Mouse (Mus musculus): Measurements from ENCODE around the gene Zfp385a. TPM values are rescaled to one million over a fixed set of nuclear protein-coding genes. Genes with fewer than 3 reads are reported as not detected.

Gene Zfp385a
- polyA plus RNA-seq, 1 experiment from 2014 or later, result 11.2 TPM

DNA sequence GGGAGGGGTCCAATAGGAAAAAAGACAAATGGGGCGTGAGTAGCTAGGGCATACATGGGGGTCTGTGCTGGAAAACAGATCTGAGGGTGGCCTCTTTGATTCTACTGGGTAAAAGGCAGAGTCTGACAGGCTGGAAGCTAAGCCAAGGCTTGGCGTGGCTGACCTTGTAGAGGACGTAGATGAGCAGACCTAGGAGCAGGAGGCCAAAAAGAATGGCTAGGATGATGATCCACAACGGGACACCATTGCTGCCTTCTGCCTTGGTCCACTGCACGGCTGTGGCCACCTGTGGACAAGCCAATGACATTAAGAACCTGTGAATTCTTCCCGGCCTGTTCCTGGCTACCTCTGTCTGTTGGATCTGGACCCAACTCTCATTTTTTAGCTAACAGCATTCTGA lies 5.9 kb upstream of the Zfp385a start:
- peaks cover 4% of the 10 kb centered on the region; the same call in 1 of the 2 replicates for H3K4me1 ChIP-seq (replicated peaks)
- no peak overlapping the region for H3K27ac ChIP-seq
- H3K4me2 ChIP-seq, result no peak overlapping the region
- no peaks in the 10 kb centered on the region for H3K9me3 ChIP-seq
- peaks cover 13% of the 10 kb centered on the region for H3K27me3 ChIP-seq
- no peak overlapping the region for H3K9ac ChIP-seq (replicated peaks)
- no peak for ATAC-seq (ENCODE audit: insufficient number of reproducible peaks, insufficient read depth, low FRiP score, low TSS enrichment, low read depth)
- peaks cover 73% of the 10 kb centered on the region for H3K36me3 ChIP-seq
- 84% methylated on average over 6 of the region's 6 CpGs for WGBS
- H3K4me3 ChIP-seq (replicated peaks), result no peak overlapping the region

DNA sequence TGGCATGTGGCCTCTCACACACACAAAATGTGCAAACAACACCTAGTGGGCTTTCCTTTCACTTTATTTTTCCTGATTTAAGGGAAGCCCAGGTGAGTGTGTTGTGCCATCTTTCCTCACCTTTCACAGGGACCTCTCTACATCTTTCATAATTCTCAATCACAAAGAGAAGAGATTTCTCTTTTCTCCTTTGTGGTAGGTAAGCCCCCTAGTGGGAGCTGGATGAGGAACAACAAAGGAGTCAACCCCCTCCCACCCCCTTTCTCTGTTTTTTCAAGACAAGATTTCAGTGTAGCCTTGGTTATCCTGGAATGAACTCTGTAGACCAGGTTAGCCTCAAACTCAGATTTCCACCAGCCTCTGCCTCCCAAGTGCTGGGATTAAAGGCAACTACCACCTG lies 3.7 kb upstream of the Zfp385a start:
- Histone ChIP-seq H3K4me1 (replicated peaks) (peaks cover 23% of the 10 kb centered on the region), H3K27me3 (peaks cover 34% of the 10 kb centered on the region), H3K9me3 (no peaks in the 10 kb centered on the region), H3K27ac (peak overlapping the region; percentile 23; the same call in 1 of the 2 replicates), H3K9ac (replicated peaks) (no peak overlapping the region), H3K4me2 (no peak overlapping the region), H3K36me3 (peaks cover 51% of the 10 kb centered on the region), H3K4me3 (replicated peaks) (no peak overlapping the region)
- no peak for ATAC-seq (ENCODE audit: insufficient number of reproducible peaks, insufficient read depth, low FRiP score, low TSS enrichment, low read depth)

GRCm38 (mm10) chr15:103343008-103343407 lies 3.1 kb upstream of the Zfp385a start:
- no peak overlapping the region for H3K27ac ChIP-seq
- H3K9ac ChIP-seq (replicated peaks), result no peak overlapping the region
- H3K4me3 ChIP-seq (replicated peaks), result no peak overlapping the region
- no peak for ATAC-seq (ENCODE audit: insufficient number of reproducible peaks, insufficient read depth, low FRiP score, low TSS enrichment, low read depth)
- 70% methylated on average over 3 of the region's 3 CpGs for whole genome bisulfite sequencing
- H3K27me3 ChIP-seq, result peaks cover 40% of the 10 kb centered on the region
- no peaks in the 10 kb centered on the region for H3K9me3 ChIP-seq
- peaks cover 26% of the 10 kb centered on the region for H3K4me1 ChIP-seq (replicated peaks)
- H3K4me2 ChIP-seq, result no peak overlapping the region
- peaks cover 45% of the 10 kb centered on the region for H3K36me3 ChIP-seq

DNA sequence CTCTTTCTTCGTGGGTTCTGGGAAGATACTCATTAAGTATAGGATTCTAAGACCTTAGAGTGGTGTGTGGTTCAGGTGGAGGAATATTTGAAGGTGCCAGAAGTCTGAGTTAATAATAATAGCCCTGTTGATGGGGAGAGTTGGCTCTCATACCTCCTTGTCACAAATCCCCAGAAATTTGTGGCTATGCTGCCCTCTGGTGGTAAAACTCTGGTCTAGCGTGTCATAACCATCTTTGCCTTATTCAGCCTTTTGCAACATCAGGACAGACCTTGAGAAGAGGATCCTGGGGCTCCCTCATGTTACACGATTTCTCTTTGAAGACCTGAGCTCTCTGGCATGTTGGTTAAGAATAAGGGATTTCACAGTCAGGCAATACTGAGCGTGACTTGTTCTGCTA lies 2.5 kb upstream of the Zfp385a start:
- 15% methylated on average over 4 of the region's 4 CpGs for WGBS
- Histone ChIP-seq H3K4me3 (replicated peaks) (no peak overlapping the region), H3K9ac (replicated peaks) (no peak overlapping the region), H3K4me1 (replicated peaks) (peaks cover 30% of the 10 kb centered on the region), H3K27ac (no peak overlapping the region), H3K36me3 (peaks cover 39% of the 10 kb centered on the region), H3K4me2 (no peak overlapping the region), H3K9me3 (no peaks in the 10 kb centered on the region), H3K27me3 (peaks cover 44% of the 10 kb centered on the region)
- ATAC-seq (ENCODE audit: insufficient number of reproducible peaks, insufficient read depth, low FRiP score, low TSS enrichment, low read depth), result no peak; the same call in 1 of the 2 replicates

DNA sequence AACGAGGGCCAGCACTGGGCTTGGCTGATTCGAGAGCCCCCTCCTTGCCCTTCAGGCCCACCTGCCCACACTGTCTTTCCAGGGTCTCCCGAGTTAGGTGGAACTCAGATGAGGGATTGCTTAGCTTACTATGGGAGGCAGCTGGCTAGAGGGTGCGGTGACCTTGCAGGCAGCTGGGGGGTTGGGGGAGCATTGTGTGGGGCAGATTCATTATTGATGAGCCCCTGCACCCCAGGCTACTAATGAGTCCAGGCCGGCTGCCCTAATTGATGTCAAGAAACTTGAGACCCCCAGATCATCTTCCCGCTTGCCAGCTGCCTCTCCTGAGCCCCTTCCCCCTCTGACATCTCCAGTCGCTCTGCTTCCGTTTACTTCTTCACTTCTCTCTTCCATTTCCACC lies 1.7 kb upstream of the Zfp385a start:
- Histone ChIP-seq H3K9ac (replicated peaks) (no peak overlapping the region), H3K4me2 (no peak overlapping the region), H3K36me3 (peaks cover 31% of the 10 kb centered on the region), H3K27me3 (peaks cover 49% of the 10 kb centered on the region), H3K4me1 (replicated peaks) (peaks cover 36% of the 10 kb centered on the region), H3K4me3 (replicated peaks) (no peak overlapping the region), H3K9me3 (no peaks in the 10 kb centered on the region), H3K27ac (no peak overlapping the region)
- 31% methylated on average over 8 of the region's 8 CpGs for WGBS
- ATAC-seq (ENCODE audit: insufficient number of reproducible peaks, insufficient read depth, low FRiP score, low TSS enrichment, low read depth), result no peak

- H3K4me3 ChIP-seq (replicated peaks), result no peak overlapping the region
- peaks cover 51% of the 10 kb centered on the region for H3K27me3 ChIP-seq
These were observed 893 bp upstream of the Zfp385a start for GRCm38 (mm10) chr15:103340786-103341185.

GRCm38 (mm10) chr15:103339166-103339960 lies 530 bp downstream of the Zfp385a start:
- ATAC-seq (ENCODE audit: insufficient number of reproducible peaks, insufficient read depth, low FRiP score, low TSS enrichment, low read depth), result peak; percentile 43; the same call in 1 of the 2 replicates
- Histone ChIP-seq H3K27me3 (peaks cover 51% of the 10 kb centered on the region), H3K27ac (no peak overlapping the region), H3K9me3 (no peaks in the 10 kb centered on the region), H3K4me1 (replicated peaks) (peaks cover 50% of the 10 kb centered on the region), H3K4me2 (peak overlapping the region; percentile 88), H3K9ac (replicated peaks) (peak overlapping the region; percentile 59), H3K36me3 (peaks cover 9% of the 10 kb centered on the region), H3K4me3 (replicated peaks) (peak overlapping the region; percentile 65)
- WGBS, result under 1% methylated on average over 25 of the region's 31 CpGs

More at GRCm38 (mm10) chr15:103340786-103341185, 893 bp upstream of the Zfp385a start:
- H3K4me1 ChIP-seq (replicated peaks), result peaks cover 38% of the 10 kb centered on the region
- H3K27ac ChIP-seq, result no peak overlapping the region
- H3K9me3 ChIP-seq, result no peaks in the 10 kb centered on the region
- WGBS, result 19% methylated on average over 4 of the region's 4 CpGs
- no peak overlapping the region for H3K9ac ChIP-seq (replicated peaks)
- peak overlapping the region; percentile 88 for H3K4me2 ChIP-seq
- peaks cover 23% of the 10 kb centered on the region for H3K36me3 ChIP-seq
- no peak for ATAC-seq (ENCODE audit: insufficient number of reproducible peaks, insufficient read depth, low FRiP score, low TSS enrichment, low read depth)

GRCm38 (mm10) chr15:103338829-103339165 lies 1.1 kb downstream of the Zfp385a start:
- H3K4me3 ChIP-seq (replicated peaks), result peak overlapping the region; percentile 65
- 27% methylated on average over 4 of the region's 4 CpGs for WGBS
- H3K9ac ChIP-seq (replicated peaks), result peak overlapping the region; percentile 59
- H3K4me1 ChIP-seq (replicated peaks), result peaks cover 56% of the 10 kb centered on the region
- peaks cover 3% of the 10 kb centered on the region; the same call in 1 of the 2 replicates for H3K36me3 ChIP-seq
- peaks cover 51% of the 10 kb centered on the region for H3K27me3 ChIP-seq
- no peak for ATAC-seq (ENCODE audit: insufficient number of reproducible peaks, insufficient read depth, low FRiP score, low TSS enrichment, low read depth)
- H3K9me3 ChIP-seq, result no peaks in the 10 kb centered on the region
- peak overlapping the region; percentile 88 for H3K4me2 ChIP-seq
- no peak overlapping the region for H3K27ac ChIP-seq

GRCm38 (mm10) chr15:103336996-103337667 lies 2.8 kb downstream of the Zfp385a start:
- Histone ChIP-seq H3K27me3 (peaks cover 51% of the 10 kb centered on the region), H3K4me3 (replicated peaks) (no peak overlapping the region), H3K36me3 (no peaks in the 10 kb centered on the region), H3K4me1 (replicated peaks) (peaks cover 70% of the 10 kb centered on the region), H3K4me2 (0 out of 2 replicates have a peak overlapping the region, but pooled peaks have one; percentile 4), H3K9ac (replicated peaks) (no peak overlapping the region), H3K27ac (no peak overlapping the region), H3K9me3 (no peaks in the 10 kb centered on the region)
- no peak for ATAC-seq (ENCODE audit: insufficient number of reproducible peaks, insufficient read depth, low FRiP score, low TSS enrichment, low read depth)
- WGBS, result 11% methylated on average over 11 of the region's 11 CpGs

DNA sequence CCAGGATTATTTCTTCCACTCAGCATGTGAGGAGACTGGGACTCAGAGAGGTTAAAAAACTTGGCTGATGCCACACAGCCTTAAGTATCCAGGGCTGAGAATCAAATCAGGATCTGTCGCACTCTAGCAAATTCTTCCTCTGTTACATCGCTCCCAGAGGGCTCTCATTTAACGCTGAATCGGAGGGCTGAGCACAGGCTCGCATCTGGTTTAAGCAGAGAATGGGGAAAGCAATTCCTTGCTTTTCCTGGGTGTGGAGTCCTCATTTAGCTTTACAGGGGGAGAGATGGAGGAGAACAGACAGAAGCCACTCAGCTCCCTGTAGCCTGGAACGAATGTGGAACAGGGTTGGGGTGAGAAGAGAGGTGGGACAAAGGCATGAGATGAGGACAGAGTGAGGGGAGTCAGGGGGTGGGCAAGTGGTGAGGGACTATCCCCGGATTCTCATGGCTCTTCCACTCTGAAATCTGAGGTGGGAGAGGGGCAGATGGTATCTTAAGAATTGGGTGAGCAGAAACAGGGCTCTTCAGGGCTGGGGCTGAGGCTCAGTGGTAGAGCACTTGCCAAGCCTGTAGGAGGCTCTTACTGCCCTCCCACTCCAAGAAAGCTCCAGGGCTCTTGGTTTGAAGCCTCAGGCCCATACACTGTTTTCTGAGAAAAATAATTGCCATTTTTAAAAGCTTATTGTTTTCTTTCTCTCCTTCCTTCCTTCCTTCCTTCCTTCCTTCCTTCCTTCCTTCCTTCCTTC lies 4.2 kb downstream of the Zfp385a start:
- ATAC-seq (ENCODE audit: insufficient number of reproducible peaks, insufficient read depth, low FRiP score, low TSS enrichment, low read depth), result no peak
- H3K4me1 ChIP-seq (replicated peaks), result peaks cover 66% of the 10 kb centered on the region
- no peak overlapping the region for H3K27ac ChIP-seq

GRCm38 (mm10) chr15:103335040-103335439 lies 4.9 kb downstream of the Zfp385a start:
- Histone ChIP-seq H3K9me3 (no peaks in the 10 kb centered on the region), H3K4me3 (replicated peaks) (no peak overlapping the region), H3K27ac (no peak overlapping the region), H3K27me3 (peaks cover 32% of the 10 kb centered on the region), H3K4me1 (replicated peaks) (peaks cover 60% of the 10 kb centered on the region), H3K4me2 (no peak overlapping the region; the same call in 1 of the 2 replicates), H3K36me3 (no peaks in the 10 kb centered on the region), H3K9ac (replicated peaks) (no peak overlapping the region)
- no peak for ATAC-seq (ENCODE audit: insufficient number of reproducible peaks, insufficient read depth, low FRiP score, low TSS enrichment, low read depth)
- 58% methylated on average over 3 of the region's 3 CpGs for WGBS

More for the DNA sequence above, 4.2 kb downstream of the Zfp385a start:
- H3K4me3 ChIP-seq (replicated peaks), result no peak overlapping the region
- H3K9me3 ChIP-seq, result no peaks in the 10 kb centered on the region
- H3K27me3 ChIP-seq, result peaks cover 38% of the 10 kb centered on the region
- no peaks in the 10 kb centered on the region for H3K36me3 ChIP-seq
- WGBS, result 32% methylated on average over 7 of the region's 7 CpGs
- H3K9ac ChIP-seq (replicated peaks), result no peak overlapping the region
- no peak overlapping the region for H3K4me2 ChIP-seq
